Mouse (Mus musculus) forebrain, embryonic 16.5 days (tissue): ENCODE measurements at regions not wholly inside any gene's neighbourhood (a gene's known extent, or its start where the extent isn't known, plus 50 kb on each side); places are given as distances from the start of the nearest gene placed in this dataset.
"Not testable (repeated sequence)": the region's sequence is repeated elsewhere in the genome, so short reads cannot be mapped to it uniquely, and the experiment has no call there.

Experiments used
- ATAC-seq: fragments of 200-750 bp; cut with Nextera tagmentation; 2 replicates; pipeline ENCODE4 v1.8.0; 2017; ENCODE audit warnings: mild to moderate bottlenecking, moderate library complexity
- H3K27ac ChIP-seq: fragments of 300-500 bp; sonication (generic); 2 replicates; pipeline ENCODE4 v1.5.1; 2014; ENCODE audit warnings: low read length, control low read depth
- H3K27me3 ChIP-seq: fragments of 300-500 bp; sonication (generic); replicated peaks from 2 replicates; pipeline ENCODE4 v1.6.1; 2014; ENCODE audit warnings: low read length; ENCODE audit not compliant: control insufficient read depth, insufficient read depth
- H3K36me3 ChIP-seq: fragments of 300-500 bp; sonication (generic); 2 replicates; pipeline ENCODE4 v1.6.1; 2014; ENCODE audit not compliant: control insufficient read depth, insufficient read depth
- H3K4me1 ChIP-seq: fragments of 300-500 bp; sonication (generic); replicated peaks from 2 replicates; pipeline ENCODE4 v1.6.1; 2014; ENCODE audit warnings: low read length; ENCODE audit not compliant: control insufficient read depth, insufficient read depth
- H3K4me2 ChIP-seq: fragments of 300-500 bp; sonication (generic); 2 replicates; pipeline ENCODE4 v1.6.1; 2014; ENCODE audit warnings: mild to moderate bottlenecking, low read length, control low read depth
- H3K4me3 ChIP-seq: fragments of 300-500 bp; sonication (generic); replicated peaks from 2 replicates; pipeline ENCODE4 v1.5.1; 2014; ENCODE audit warnings: mild to moderate bottlenecking, low read length, control low read depth
- H3K9ac ChIP-seq: fragments of 300-500 bp; sonication (generic); replicated peaks from 2 replicates; pipeline ENCODE4 v1.6.1; 2014; ENCODE audit warnings: low read depth, low read length, control low read depth
- H3K9me3 ChIP-seq: fragments of 300-500 bp; sonication (generic); 2 replicates; pipeline ENCODE4 v1.6.1; 2016; ENCODE audit warnings: low read length; ENCODE audit not compliant: control insufficient read depth
- WGBS: fragments of 180-500 bp; shearing (Covaris S2); extraction: QIAGEN DNeasy Blood & Tissue Kit; methylation state at CpG from one replicate; pipeline ENCODE4 v1.1.7; 2014; 5-methylcytosine and 5-hydroxymethylcytosine counted together

GRCm38 (mm10) chr10:7309927-7310326, 97.9 kb upstream of the Cnksr3 start:
- Histone ChIP-seq H3K27ac (no peak overlapping the region), H3K27me3 (no peaks in the 10 kb centered on the region), H3K4me2 (no peak overlapping the region), H3K4me1 (no peaks in the 10 kb centered on the region), H3K36me3 (no peaks in the 10 kb centered on the region), H3K9me3 (no peaks in the 10 kb centered on the region), H3K4me3 (no peak overlapping the region), H3K9ac (no peak overlapping the region)
- ATAC-seq, result no peak
- 90% methylated on average over 3 of the region's 3 CpGs for WGBS

DNA sequence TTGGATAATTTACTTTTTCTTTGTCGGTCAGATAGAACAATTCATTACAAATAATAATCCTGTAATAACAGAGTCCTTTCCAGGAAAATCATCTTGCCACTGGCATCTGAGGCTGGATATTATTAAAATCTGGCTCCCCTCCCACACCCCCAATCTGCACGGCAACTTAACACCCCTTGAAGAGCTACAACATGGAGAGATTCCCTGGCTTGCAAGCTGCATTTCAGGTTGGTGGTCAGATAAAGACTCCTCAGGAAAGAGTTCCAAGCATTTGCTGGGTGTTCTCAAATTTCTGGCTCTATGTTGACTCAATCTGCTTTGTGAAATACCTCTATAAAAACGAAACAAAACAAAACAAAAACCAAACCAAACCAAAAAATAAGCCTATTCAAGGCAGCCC, 93.8 kb upstream of the Cnksr3 start:
- not testable (repeated sequence) for H3K4me2 ChIP-seq, H3K9ac ChIP-seq, H3K27me3 ChIP-seq, ATAC-seq, H3K36me3 ChIP-seq, H3K4me1 ChIP-seq, H3K9me3 ChIP-seq, H3K27ac ChIP-seq, H3K4me3 ChIP-seq
- WGBS, result 34% methylated on average over 3 of the region's 3 CpGs

DNA sequence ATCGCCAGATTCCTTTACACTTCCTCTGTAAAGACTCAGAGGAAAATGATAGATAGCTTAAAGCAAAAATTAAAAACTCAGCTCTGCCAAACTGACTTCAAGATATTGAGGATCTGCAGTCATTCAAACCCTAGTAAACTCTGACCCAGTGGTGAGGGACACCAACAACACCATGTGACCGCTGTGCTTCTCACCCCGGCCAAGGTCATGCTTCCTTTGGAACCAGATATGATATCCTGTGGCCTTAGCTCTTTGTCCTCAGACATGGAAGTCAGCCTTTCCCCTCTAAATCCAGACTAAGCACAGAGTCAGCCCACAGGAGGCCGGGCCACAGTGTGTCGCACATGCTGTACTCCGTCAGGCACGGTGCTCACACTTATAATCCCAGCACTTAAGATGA, 86.3 kb upstream of the Cnksr3 start:
- WGBS, result 95% methylated on average over 7 of the region's 7 CpGs
- no peak overlapping the region for H3K4me2 ChIP-seq
- H3K4me1 ChIP-seq, result no peaks in the 10 kb centered on the region
- no peak overlapping the region for H3K27ac ChIP-seq
- H3K9ac ChIP-seq, result no peak overlapping the region
- no peaks in the 10 kb centered on the region for H3K36me3 ChIP-seq
- no peak overlapping the region for H3K4me3 ChIP-seq
- no peaks in the 10 kb centered on the region for H3K27me3 ChIP-seq
- no peaks in the 10 kb centered on the region for H3K9me3 ChIP-seq
- no peak for ATAC-seq

DNA sequence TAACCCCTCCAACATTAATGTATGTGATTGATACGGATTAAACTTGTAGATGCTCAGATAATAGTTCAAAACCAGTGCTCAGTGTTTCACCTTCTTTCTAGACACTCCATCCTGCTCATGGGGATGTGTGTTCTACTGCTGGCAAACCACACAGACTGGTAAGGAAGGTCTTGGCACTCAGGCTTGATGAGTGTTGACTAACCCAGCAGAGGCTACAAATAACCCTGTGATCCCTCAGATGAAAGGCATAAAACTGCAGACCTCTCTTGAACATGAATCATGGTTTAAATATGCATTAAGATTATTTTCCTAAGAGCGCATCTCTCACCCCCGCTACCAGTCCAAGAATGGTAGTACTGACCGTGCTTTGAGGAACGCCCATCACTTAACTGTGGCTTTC, 83.9 kb upstream of the Cnksr3 start:
- no peak overlapping the region for H3K9ac ChIP-seq
- no peaks in the 10 kb centered on the region for H3K36me3 ChIP-seq
- ATAC-seq, result no peak
- 94% methylated on average over 5 of the region's 5 CpGs for WGBS
- no peaks in the 10 kb centered on the region for H3K9me3 ChIP-seq
- no peaks in the 10 kb centered on the region for H3K4me1 ChIP-seq
- no peak overlapping the region for H3K27ac ChIP-seq
- no peaks in the 10 kb centered on the region for H3K27me3 ChIP-seq
- no peak overlapping the region for H3K4me2 ChIP-seq
- H3K4me3 ChIP-seq, result no peak overlapping the region

DNA sequence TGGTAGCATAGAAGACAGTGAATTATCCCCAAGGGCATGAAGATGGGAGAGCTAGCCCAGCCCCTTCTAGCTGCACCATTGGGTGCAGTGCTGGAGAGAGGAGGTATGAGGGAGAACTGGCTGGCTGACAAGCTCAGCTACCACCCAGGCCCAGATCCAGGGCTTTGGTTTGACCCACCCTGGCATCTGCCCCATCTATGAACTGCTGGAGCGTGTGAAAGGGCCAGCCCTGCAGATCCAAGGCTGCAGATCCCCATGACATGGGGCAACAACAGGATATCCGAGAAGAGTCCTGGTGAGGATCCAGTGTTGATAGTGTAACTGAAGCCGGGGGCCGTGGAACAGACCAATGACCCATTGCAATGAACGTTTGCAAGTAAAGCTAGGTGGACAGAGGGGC, 81.2 kb upstream of the Cnksr3 start:
- no peak for ATAC-seq
- H3K9me3 ChIP-seq, result no peaks in the 10 kb centered on the region
- H3K4me3 ChIP-seq, result no peak overlapping the region
- no peak overlapping the region for H3K4me2 ChIP-seq
- 79% methylated on average over 5 of the region's 5 CpGs for WGBS
- no peaks in the 10 kb centered on the region for H3K4me1 ChIP-seq
- H3K9ac ChIP-seq, result no peak overlapping the region
- H3K36me3 ChIP-seq, result no peaks in the 10 kb centered on the region
- no peak overlapping the region for H3K27ac ChIP-seq
- H3K27me3 ChIP-seq, result no peaks in the 10 kb centered on the region

DNA sequence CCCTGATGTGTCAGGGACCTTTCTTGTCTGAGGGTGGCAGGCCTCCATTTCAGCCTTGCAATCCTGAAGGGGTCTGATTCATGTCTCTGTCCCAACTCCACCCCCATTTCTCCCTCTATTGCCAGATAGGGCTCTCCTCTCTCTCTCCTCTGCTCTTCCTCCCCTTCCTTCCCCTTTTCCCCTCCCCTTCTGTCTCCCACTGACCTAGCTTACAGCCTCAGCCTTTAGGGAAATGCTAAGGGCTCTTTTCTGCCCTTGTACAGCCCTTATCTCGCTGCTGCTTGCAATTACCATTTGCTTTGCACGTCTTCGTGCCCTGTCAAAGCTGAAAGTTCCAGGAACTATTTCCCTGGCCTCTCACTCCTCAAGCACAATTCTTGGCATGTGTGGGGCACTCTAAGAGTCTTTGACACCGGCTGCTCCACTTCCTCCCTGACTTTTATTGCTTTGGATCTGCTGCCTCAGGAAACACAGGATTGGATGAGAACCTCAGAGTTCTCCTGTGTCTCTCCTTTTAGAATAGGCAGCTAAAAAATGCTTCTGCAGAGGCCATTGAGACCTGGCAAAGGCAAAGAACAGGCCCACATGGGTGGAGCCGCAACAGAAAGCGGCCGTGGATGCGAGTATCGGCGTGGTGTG, 77.9 kb upstream of the Cnksr3 start:
- ATAC-seq, result no peak
- Histone ChIP-seq H3K36me3 (no peaks in the 10 kb centered on the region), H3K4me2 (no peak overlapping the region), H3K27me3 (no peaks in the 10 kb centered on the region), H3K9me3 (no peaks in the 10 kb centered on the region), H3K4me1 (no peaks in the 10 kb centered on the region), H3K9ac (no peak overlapping the region), H3K27ac (no peak overlapping the region), H3K4me3 (no peak overlapping the region)
- 88% methylated on average over 10 of the region's 10 CpGs for WGBS

- Histone ChIP-seq H3K9ac (no peak overlapping the region), H3K27me3 (no peaks in the 10 kb centered on the region), H3K4me2 (no peak overlapping the region), H3K9me3 (no peaks in the 10 kb centered on the region), H3K36me3 (no peaks in the 10 kb centered on the region), H3K27ac (no peak overlapping the region), H3K4me3 (no peak overlapping the region), H3K4me1 (no peaks in the 10 kb centered on the region)
- 86% methylated on average over 7 of the region's 7 CpGs for WGBS
- ATAC-seq, result no peak
These were observed 73.3 kb upstream of the Cnksr3 start for GRCm38 (mm10) chr10:7285112-7285905.

DNA sequence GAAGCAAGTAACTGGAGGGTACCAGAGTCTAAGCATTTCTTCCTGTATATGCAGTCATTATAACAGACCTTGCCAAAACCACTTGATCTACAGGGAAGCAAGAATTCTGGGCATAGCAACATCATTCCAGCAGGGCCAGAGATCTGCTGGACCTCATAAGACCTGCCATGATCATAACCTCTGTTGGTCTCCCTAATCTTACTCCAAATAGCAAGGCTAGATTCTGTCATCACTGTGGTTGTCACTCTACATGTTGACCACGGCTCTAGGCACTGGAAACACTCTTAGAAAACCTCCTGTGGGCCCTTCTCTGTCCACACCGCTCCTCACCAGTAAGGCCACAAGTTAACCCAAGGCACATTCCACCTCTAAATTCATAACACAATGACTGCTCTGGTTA, 68.4 kb upstream of the Cnksr3 start:
- Histone ChIP-seq H3K9ac (no peak overlapping the region), H3K9me3 (no peaks in the 10 kb centered on the region), H3K4me1 (peaks cover 8% of the 10 kb centered on the region), H3K27me3 (no peaks in the 10 kb centered on the region), H3K36me3 (no peaks in the 10 kb centered on the region), H3K4me3 (no peak overlapping the region), H3K4me2 (no peak overlapping the region), H3K27ac (no peak overlapping the region)
- WGBS, result 89% methylated on average over 2 of the region's 2 CpGs
- no peak for ATAC-seq

DNA sequence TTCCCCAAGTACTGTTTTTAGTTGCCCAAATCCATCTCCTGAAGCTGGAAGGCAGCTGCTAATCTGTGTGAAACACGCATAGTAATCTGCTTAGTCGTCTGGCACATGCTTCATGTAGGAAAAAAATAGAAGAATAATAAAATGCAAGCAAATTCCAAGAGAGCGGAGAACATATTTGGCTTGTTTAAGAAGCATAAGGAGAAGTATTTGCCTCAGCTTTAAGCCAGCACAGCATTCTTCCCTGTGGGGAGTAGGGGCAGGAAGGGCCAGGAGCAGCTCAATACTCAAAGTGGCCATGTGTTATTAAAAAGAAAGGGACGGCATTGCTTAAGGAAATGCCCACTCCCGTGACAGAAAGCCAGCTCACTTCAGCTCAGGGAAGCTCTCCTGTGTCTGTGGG, 66.8 kb upstream of the Cnksr3 start:
- ATAC-seq, result peak; percentile 85
- 0 out of 2 replicates have a peak overlapping the region, but pooled peaks have one; percentile 30 for H3K27ac ChIP-seq
- no peak overlapping the region for H3K9ac ChIP-seq
- H3K27me3 ChIP-seq, result no peaks in the 10 kb centered on the region
- WGBS, result 36% methylated on average over 5 of the region's 5 CpGs
- H3K4me3 ChIP-seq, result no peak overlapping the region
- H3K9me3 ChIP-seq, result no peaks in the 10 kb centered on the region
- H3K4me1 ChIP-seq, result peaks cover 8% of the 10 kb centered on the region
- no peak overlapping the region for H3K4me2 ChIP-seq
- H3K36me3 ChIP-seq, result no peaks in the 10 kb centered on the region
